Mouse (Mus musculus) lung, postnatal 25 days (tissue): ENCODE measurements around the gene Ryr3.
"Not testable (repeated sequence)": the region's sequence is repeated elsewhere in the genome, so short reads cannot be mapped to it uniquely, and the experiment has no call there.

ENCODE experiments used
- DNase-seq: peaks from one replicate; pipeline ENCODE4 v3.0.0; 2022; ENCODE audit warnings: low spot score

Ryr3 gene

DNA sequence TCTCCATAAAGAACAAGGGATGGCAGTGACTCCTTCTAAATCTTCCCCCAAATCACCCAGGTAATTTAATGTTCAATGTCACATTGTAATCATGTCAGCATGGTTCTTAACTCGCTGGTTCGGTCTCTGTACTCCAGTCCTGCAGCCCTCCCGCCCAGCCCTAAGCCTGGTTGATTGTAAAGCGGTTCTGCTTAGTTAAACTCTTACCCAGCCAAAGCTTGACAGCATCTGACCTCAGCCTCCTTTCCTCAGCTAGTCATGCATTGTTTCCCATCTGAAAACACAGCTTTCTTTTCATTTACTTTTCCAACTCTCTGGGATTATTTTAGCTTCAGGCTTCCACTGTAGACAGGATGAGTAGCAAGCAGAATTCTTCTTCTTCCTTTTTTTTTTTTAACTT lies 121.7 kb downstream of the Ryr3 start:
- DNase-seq = no peak

DNA sequence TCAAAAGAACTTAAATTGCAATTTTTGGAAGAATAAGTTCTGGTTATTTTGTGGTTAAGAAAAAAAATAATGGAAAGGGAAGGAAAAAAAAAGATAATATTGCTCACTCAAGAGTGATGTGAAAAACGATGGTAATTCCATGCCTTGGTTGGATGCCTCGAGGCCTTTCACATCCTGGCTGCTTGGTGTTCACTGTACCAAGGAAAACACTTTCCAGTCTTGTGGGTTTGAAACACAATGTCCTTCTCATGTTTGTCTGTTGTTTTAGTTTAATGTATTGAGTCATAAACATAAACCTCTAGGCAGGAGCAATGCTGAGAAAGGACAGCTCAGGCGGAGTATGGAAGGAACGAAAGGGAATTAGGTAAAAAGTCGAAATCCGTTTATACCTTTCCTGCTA lies 122.8 kb downstream of the Ryr3 start:
- no peak for DNase-seq

DNA sequence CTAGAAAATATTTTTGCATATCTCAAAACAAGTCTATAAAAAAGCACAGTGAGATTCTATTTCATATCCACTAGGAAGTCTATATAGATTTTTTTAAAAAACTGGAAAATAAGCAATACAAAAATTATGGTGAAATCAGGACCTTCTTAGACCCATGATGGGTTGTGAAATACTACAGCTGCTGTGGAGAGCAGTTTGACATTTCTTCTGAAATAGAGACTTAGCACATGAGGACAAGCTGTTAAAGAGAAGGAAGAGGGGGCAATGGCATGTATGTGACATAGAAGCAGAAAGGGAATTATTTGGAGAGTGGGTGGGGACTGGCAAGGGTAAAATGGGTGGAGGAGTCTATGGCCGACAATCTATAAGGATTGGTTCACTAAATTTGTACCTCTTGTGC lies 124.1 kb downstream of the Ryr3 start:
- no peak for DNase-seq

DNA sequence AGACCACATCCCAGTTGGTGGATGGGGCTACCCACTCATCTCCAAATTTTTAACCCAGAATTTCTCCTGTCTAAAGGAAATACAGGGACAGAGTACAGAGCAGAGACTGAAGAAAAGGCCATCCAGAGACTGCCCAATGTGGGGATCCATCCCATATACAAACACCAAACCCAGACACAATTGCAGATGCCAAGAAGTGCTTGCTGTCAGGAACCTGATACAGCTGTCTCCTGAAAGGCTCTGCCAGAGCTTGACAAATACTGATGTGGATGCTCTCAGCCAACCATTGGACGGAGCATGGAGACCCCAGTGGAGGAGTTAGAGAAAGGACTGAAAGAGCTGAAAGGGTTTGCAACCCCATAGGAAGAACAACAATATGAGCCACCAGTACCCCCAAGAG lies 125.6 kb downstream of the Ryr3 start:
- DNase-seq = not testable (repeated sequence)

DNA sequence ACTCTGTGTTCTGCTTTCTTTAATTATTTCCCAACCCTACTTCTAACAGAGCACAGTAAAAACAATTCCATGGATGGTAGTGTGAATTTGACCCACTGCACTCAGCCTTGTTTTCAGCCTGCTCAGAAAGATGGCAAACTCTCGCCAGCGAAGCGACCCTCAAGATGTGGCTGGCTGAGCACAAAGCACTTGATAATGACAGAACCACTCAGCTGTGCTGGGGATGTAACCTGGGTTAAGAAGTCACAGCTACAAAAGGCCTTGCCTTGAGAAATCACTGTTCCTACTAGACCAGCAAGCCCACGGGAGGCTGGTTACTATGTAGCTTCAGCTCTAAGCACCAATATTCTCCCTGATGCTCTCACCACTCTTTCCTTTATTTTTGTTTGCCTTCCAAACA lies 140.5 kb downstream of the Ryr3 start:
- DNase-seq = no peak

DNA sequence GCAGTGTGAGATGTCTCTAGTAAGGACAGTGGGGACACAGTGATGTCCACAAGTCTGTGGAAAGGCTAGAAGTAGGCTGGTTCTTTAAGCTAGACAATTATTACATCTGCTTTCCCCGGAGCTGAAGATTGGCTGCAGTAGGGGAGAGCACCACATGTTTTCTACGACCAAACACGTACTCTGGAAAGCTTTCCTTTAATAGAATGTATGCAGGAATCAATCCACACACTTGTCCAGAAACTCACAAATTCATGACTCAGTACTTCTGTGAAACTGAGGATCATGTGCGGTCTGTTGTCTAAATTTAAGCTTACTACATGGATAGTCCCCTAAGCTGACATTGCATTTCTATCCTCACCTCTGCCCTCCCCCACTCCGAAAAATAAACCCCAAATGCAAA lies 157.5 kb downstream of the Ryr3 start:
- no peak for DNase-seq

DNA sequence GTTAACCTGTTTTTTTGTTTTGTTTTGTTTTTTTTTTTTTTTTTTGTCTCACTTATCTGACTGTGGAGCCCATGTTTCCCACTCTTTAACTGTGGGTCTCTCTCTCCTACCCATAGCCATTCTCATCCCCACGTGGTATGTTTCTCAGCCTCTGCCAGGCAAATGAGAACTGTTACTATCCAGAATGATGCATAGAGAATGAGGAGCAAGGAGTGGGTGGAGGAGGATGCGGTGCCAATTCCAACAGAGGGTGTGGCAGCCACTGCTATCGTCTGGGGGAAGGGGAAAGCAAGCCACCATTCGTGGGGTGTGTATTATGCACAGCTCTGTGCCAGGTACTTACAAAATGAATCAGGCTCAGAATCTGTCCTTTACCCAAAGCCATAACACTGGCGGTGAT lies 158.0 kb downstream of the Ryr3 start:
- no peak for DNase-seq

DNA sequence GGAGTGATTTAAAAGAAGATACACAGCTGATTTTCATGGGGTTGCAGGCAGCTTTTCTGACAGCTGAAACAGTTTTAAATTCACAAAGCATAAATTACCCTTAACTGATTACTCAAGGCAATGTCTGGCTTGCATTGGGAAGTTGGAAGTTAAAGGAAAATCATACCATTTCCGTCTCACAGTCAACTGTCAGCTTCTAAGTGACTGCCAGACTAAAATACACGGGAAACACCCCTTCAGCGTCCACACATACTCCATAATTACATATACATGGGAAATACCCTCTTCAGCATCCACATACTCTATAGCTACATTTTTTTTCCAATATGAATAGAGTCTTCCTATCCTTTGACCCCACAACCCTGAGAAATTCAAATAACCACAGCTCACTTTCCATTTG lies 158.8 kb downstream of the Ryr3 start:
- no peak for DNase-seq

DNA sequence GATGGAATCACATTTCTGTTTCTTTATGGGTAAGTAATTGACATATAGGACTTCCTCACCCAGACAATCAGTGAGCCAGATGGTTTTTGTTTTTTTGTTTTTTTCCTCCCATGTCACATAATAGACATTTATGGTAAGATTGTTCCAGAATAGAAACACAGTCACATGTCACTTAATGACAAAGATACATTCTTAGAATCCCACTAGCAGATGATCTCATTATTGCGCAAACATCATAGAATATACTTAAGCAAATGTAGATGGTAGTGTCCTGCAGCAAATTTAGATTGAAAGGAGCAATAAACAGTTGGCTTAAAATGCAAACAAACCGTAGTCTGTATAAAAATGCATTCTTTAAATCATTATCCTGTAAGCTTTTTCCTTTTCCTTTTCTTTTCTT lies 161.3 kb downstream of the Ryr3 start:
- no peak for DNase-seq

DNA sequence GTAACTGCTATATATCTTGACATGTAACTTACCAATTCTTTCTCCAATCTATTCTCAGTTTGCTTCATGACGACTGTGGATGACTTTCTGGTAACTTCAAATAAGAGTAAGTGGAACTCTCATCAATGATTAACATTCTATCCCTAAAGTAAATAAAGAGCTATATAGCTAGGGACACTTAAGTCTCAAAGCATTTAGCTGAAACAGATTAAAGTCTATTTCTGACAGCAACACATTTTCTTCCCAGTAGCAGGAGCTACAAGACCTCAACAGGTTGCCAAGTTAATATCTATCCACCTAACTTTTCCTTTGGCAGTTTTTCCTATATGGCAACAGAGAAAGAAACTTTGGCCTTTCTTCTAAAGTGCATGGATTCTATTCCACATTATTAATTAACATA lies 167.1 kb downstream of the Ryr3 start:
- no peak for DNase-seq

DNA sequence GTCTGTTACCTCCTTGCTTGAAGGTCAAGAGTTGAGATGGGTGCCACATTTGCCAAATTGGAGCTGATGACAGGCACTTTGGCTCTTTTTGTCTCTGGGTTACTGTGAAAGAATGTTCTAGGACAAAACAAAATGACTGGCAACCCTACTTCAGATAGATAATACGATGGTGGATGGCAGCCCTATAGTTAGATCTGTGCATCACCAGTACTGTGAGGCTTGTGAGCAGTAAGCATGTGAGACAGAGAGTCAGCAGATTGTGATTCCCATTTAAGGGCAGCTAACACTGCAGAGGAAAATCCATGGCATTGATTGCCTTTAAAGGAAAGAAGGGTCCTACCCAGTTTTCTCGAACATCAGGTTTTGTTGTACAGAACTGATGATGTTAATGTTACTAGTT lies 180.3 kb downstream of the Ryr3 start:
- no peak for DNase-seq

DNA sequence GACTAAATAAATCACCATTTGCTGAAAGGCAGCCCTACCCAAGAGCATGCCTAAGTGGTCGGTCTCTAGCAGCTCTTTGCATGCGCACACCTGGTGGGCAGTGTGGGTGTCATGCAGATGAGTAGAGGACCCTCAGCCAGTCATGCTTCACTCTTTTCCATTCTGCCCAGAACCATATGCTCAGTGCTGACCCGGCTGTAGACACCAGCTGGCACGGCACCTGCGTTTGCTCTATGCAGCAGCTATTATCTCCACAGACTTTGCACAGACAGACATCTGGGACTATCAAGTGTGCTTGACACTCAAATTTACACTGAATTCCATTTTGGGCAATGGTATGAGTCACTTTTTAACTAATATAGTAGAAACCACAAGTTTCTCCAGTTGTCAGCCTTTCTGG lies 186.2 kb downstream of the Ryr3 start:
- DNase-seq = no peak

DNA sequence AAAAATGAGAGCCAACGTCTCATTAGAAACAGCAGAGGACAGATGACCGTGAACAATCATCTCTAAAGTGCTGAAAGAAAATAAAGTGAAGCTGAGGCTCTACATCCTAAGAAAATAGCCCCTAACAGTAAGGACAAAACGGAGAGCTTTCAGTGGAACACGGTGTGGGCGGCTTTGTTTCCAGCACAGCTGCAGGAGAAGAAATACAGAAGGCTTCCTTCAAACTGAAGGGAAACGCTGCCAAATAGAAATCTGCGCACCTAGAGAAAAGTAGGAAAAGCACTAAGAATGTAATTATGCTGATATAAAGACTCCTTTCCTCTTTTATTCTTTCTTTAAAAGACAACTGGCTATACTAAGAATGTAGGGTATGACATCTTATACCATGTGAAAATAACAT lies 197.0 kb downstream of the Ryr3 start:
- DNase-seq = no peak

DNA sequence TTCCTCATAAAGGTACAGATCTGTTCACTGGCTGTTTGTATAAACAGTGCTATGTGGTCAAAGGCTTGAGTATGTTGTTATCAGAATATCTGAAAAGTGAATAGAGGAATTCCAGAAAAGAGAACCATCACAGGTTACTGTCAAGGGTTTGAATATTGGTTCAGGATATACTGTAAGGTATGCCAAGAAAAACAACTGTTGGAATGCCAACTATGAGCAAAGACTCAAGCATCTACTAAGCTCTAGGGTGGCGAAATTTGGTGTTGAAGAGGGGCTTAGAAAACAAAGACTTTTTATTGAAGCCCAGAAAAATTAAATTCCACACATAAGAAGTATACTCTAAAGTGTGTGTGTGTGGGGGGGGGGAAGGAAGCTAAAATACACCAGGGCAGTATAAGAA lies 198.6 kb downstream of the Ryr3 start:
- DNase-seq = no peak

DNA sequence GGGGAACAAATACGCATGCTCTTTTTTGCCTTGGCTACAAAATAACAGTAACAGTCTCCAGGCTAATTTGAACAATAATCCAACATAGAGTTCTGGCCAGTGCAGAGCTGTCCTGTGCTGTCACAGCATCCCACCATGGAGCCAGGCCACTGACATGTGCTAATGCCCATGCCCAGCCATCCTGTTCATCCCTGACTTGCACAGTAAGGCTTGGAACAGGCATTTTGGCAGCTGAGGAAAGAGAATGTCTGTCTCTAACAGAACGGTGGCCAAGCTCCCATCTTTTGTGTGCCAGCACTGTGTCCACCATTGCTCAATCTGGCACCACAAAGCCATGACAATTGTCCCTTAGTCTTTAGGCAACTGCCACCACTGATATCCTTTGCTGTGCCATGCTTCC lies 200.7 kb downstream of the Ryr3 start:
- no peak for DNase-seq

DNA sequence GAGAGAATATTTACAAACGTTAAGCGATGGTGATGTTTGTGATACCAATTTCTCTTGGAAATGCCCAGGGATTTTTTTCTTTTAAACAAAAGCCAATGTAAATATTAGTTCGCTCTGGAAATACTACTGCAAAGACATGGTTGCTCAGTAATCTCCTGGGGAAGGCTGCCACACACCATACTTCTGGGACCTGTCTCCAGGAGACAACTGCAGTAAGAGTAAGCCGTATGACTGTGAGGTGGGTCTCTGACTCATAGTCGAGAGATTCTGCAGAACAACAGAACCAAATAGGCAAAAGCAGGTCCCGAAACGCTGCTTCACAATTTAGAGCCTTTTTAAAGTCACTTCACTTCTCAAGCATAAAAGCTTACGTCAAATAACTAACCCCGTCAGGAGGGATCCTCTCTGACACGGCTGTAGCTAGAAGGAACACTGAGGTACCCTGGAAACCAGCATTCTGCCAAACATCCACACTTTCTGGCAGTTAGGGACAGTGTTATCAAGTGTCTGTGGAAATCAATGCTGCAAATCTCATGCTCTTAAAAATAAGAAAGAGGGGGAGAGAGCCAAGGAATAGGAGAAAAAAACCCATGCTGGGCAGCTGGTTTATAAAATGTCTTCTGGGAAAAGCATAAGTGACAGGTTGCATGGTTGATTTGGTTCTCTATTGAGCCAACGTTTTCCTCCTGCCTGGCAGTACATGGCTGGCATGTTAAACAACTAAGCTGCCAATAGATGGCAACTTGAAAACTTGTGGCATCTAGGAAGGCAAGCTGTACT lies 207.7 kb downstream of the Ryr3 start:
- no peak for DNase-seq

DNA sequence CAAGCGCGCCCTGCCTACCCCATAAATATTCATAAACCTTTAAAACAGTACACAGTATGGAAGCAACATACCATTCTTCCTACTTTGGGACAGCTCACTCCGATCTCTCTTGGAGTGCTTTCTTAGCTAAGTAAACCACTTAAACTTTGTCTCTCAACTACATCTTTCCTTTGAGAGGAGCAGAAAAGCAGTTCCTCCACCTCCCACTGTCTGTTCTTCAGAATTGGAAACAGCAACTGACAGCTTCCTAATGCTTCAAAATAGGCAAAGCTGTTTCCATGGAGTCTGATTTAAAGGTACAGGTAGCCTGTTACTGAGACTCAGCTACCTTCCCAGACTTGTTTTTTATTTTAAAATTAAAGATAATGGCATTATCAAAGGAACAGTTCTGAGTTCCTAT lies 218.4 kb downstream of the Ryr3 start:
- no peak for DNase-seq

DNA sequence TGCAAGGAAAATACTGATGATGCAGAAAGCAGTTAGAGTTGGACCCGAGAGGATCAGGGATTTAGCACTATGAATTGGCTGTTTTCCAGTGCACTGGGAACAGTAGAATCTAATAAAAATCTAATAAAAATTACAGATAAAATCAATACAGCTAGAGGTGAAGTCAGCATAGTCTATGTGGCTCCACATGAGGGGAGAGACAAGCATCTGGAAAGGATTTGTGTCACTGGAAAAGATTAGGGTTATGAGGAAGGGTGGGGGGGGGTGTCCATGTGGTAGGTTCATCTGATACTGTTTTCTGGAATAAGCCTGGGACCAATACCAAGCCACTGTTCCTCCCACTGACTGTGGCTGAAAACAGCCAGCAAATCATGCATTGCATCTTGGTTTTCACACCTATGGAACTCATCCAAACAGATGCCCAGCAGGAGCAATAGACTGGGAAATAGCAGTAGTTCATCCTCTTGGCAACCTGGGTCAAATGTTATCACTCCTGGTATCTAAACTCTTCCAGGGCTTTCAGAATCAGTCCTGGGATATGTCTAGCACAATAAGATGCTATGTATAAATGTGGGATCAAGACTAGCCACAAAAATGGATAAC lies 233.9 kb downstream of the Ryr3 start:
- no peak for DNase-seq

DNA sequence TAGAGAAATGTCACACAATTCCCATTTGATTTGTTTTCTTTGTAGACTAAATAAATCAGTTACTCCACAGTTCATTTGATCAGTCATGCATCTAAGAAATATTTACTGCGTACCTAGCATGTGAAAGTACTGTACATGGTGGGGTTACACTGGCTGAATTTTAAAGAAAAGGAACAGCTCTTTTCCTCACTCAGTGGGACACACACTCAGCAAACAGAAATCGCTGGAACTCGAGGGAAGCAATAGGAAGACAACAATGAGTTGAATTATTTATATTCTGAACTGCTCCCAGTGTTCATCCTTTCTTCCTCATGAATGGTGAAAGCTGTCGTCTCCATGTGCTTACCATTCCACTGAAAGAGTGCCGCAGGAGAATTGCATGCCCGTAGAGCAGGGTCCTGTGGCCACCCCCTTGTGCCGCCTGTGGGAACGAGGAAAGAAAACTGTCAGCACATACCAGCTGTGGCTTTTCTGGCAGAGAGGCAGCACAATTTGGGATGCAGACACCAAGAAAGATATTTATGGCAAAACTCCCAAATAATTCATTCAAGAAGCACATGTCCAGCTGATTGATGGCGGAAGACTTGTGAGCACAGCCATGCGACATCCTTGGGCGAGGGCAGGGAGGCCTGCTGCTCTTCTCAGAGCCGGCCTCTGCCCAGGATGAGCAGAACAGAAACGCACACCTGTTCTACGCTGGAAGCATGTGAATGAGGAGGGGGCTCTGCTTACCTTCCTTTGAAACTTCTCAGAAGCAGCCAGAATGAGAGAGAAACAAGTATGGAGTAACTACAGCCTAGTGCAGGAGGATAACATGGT lies 249.9 kb downstream of the Ryr3 start:
- no peak for DNase-seq

DNA sequence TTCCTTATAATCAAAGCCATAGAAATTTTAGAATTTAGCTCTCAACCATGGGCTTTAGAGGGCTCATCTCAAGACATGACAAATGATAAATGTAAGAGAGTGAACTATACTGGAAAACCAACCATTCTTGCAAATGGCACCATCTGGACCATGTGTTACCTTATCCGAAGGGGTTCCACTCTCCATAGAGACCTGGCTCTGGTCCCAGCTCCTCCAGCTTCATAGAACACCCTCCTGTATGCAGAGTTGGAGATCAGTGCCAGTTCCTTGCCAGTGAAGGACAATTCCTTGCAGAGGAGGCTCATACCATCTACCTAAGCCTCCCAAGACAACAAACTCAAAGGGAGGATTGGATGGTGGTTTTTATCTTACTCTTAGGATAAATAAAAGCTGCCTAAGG lies 268.0 kb downstream of the Ryr3 start:
- DNase-seq = no peak

DNA sequence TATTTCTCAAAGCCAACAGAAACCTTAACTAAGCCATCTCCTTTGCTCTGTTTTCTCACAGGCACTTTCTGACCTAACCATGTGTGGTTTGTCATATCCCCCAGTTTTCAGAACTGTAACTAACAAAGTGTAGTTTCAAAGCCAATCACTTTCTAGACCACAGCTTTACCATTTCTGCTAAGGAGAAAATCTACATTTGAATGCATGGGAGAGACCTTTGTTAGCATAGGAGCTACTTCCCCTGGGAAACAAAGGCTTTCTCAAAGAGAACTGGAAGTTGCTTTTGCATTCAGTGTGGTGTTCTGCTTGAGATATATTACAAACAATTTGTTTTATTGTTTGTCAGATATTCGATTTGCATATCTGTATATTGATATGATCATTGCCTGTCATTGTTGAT lies 285.1 kb downstream of the Ryr3 start:
- no peak for DNase-seq

DNA sequence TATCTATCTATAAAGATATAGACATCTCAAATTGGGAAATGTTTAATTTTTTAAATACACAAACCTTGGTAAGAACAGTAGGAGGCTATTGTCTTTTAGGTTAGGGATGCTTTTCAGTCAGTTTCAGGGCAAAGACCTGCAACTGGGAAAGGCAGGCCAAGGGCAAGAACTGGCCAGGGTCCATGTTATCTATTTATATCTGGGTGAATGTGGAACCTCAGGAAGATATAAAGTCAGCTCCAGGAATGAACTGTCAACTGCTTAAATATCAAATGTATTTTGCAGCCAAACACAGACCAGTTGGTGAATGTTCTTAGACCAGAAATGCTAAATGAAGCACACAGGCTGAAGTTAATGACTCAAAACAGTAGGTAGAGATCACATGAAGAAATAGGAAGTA lies 303.1 kb downstream of the Ryr3 start:
- no peak for DNase-seq

DNA sequence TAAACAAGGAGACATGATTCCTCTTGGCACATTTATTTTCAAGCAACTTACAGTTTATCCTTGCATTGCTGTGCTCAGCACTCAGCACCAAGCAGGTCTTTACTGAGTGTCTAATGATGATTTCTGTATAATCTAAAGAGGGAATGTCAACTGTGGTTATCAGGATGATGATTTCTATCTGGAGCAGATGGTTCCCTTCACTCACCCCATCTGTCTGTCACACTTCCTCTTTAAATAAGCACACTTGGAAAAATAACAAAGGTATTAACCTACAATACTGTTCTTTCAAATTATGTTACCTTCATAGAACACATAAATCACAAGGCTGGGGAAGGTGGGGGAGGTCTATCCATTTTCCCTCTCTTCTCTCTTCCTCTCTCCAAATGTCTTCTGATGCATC lies 304.3 kb downstream of the Ryr3 start:
- DNase-seq = no peak
